Mouse (Mus musculus) heart, adult 2 months (tissue): ENCODE measurements around the gene Slc6a6.

ENCODE experiments used
- CTCF ChIP-seq: fragments of 200-600 bp; IDR thresholded peaks from 2 replicates; pipeline ENCODE4 v1.8.1; 2022; ENCODE audit warnings: antibody characterized with exemption, mild to moderate bottlenecking, moderate library complexity
- POLR2A ChIP-seq: fragments of 200-500 bp; IDR thresholded peaks from 2 replicates; pipeline ENCODE4 v1.6.1; 2011; ENCODE audit warnings: mild to moderate bottlenecking, low read depth, low read length, control low read depth; ENCODE audit not compliant: insufficient read depth

DNA sequence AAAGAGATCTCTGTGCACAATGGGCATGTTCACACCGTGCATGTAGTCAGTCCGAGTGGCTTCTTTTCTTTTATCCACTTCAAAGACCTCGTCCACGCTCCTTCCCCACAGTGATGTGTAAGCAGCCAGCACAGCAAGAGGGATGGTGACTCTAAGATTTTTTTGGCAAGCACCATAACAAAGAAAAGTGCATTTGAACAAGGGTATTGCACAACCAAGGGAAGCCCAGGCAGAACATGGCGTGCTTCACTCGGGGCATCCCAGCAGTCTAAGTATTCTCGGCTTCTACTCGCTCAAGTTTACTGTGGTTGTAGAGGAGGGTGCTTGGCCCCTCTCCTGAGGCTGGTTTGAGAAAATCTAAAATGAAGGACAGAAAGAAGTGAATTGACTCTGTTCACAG lies 59.1 kb downstream of the Slc6a6 start:
- TF ChIP-seq CTCF (no peak), POLR2A (no peak)
